Mouse (Mus musculus) kidney, adult 8-10 months (tissue): ENCODE results near the gene Nostrin.

Source experiments
- DNase-seq, 2 experiments: peaks; one replicate each; pipeline ENCODE4 v3.0.0; 2022

Gene Nostrin

DNA sequence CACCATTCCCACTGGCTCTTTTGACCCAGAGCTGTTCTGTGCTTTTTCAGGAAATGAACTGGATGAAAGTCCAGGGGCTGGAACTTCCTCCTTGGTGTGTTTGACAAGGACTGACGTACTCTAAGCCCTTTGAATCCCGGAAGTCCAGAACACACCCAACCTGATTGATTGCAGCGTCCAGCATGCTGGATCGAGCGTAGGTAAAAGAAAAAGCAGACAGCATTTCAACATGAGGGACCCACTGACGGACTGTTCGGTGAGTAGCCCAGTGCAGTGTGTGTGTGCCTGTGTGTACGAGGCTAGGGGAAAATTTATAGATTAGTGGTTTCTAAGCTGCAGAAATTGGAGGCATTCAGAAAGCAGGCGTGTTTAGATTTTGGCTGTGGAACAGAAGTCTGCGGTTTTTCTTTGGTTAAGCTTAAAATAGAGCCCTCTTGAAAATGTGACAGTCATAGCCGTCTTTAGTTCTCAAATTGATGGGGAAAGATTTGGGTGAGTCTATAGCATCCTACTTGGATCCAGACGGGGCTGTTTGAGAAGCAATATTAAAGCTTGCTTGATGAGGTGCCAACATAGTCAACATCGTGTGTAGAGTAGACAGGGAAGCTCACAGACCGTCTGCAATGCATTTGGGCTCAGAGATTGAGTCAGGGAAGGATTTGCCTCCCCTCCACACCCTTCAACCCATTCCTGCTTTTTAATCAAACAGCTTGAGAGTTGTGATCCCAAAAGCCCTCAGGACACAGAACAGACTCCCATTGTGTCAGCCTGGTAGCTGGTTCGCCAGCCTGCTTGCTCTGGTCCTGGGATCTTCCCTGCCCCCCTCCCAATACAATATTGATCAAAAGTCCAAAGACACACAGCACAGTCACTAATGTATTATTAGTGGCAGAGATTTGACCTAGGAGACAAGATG, at the start of gene Nostrin:
Gene Nostrin, plus strand, starts transcription at position 140 of the 916 bp plus-strand sequence.
- peak; percentile 42 to 49 for DNase-seq

DNA sequence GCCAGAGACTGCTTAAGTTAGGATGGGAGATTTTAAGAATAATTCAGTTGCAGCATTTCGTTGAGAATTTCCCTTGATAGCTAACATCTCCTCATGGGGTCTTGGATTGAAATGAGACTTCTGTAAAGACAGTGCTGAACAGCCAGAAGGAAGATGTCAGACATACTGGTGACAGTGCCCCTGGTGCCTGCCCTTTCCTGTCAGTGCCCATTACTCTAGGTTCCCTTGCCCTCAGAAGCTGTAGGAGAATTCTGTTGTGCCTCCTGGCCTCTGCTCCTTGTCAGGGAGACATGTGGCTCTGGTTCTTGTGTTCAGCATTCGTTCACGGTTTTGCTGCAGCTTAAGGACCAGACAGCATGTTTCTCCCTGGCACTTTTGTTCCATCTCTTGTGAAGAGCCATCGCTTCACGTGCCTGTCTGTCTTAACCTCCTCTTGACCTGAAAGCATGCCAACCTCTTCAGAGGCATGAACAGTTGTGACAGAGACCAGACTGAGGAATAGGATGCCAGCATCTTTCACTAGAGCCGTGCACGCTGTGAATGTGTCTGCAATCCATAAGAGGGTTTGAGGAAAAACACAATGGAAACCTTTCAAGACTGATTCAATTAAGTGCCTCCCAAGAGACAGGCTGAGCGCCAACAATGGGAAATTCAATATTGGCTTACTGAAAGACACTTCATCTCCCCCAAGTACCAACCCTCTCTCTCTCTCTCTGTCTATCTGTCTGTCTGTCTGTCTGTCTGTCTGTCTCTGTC, 48.9 kb upstream of the Nostrin start:
- no peak for DNase-seq

DNA sequence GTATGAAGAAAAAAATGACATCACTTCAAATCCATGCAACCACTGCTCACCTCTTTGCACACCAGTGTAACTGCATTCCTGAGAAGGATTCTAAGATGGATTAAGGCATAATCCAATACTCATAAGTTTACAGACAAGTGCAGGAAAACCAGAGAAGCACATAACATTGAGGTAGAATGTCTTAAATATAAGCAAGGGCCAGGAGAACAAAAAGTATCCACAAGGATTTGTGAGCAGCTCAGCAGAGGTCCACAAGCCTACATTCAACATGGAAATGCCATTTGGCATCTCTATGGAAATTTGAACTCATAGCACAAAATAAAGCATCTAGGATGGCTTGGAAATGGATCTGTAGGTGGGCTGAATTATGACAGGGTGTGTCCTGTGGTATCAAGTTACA, 39.8 kb upstream of the Nostrin start:
- no peak for DNase-seq

DNA sequence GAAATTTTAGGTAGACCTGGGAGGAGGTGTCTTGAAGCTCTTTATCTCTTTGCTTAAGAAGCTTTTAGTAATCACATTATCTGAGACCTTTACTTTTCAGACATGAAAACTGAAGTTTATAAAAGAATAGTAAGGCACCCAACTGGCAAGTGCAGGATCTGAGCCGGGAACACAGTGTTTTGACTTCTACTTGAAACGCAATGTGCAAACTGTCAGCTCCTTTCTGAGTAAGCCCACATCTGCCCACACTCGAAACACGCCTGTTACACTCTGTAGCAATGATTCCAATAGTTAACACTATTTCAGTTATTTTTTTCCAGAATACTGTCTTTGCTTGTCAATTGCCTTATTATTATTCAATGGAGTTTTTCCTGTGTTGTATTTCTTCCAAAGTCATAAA, 38.8 kb upstream of the Nostrin start:
- DNase-seq = no peak

DNA sequence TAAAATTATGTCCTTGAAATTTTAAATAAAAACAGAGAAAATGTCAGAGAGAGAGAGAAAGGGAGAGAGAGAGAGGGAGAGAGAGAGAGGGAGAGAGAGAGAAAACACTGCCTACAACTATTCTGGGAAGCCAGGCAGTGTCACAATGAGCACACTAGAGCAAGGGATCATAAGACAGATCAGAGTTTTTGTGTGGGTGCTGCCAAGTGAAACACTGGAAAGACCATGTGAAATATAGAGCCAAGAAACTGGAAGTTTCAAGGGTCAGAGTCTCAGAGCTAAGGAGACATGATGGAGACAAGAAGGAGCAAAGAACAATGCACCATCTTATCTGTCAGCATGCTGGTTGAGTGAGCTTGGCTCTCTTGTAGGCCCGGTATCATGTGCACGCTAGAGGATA, 38.1 kb upstream of the Nostrin start:
- peak in 1 of 2 experiments; percentile 26 for DNase-seq

DNA sequence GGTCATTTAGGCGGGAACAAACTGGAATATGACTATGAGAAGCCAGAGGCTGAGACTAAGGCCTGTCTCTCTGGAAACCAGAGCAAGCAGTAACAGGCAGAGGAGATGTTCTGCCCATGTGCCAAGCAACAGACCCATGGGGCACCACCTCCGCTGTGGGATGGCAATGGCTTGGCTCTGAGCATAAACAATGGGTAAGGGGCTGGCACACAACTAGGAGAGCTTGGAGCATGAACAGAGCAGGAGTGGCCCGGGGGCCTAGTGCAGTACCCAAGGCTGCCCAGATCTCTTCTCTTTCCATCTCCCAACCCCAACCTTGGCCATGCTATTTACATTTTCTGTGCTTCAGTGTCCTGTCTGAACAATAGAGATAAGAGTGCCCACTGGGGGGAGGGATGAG, 36.9 kb upstream of the Nostrin start:
- no peak for DNase-seq

DNA sequence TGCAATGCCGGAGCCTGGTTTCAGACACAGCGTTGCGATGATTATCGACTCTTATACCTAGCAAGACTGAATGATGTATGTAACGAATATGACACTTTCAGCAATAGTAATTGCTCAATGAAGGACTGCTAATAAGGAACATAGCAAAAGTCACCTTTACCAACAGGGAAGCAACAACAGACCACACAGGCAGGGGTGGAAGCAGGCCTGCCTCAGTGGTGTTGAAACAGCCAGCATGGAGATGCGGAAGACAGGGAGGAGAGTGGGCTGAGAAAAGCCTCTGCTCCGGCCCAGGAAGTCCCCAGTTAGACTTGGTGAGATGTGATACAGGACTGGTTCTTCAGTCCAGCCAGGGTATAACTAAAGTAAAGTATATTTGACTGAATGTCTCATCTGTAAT, 36.5 kb upstream of the Nostrin start:
- no peak for DNase-seq

DNA sequence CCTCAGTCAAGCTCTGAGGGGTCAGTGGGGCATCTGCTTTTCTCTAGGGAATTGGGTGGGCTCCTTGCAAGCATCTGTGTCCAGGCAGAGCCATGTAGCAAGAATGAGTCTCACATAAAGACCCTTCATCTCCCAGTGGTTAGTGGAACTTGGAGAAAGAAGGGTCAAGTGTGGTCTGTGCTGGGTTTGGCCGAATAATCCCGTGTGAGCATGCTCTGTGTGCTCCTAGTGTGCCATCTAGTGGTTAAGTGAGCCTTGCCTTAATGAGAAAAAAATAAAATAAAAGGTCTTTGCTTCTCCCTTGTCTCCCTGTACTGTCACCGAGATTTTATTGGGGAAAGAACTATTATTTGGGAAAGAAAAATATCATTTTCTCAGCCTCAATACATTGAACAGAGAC, 34.9 kb upstream of the Nostrin start:
- peak; percentile 22 to 38 for DNase-seq

DNA sequence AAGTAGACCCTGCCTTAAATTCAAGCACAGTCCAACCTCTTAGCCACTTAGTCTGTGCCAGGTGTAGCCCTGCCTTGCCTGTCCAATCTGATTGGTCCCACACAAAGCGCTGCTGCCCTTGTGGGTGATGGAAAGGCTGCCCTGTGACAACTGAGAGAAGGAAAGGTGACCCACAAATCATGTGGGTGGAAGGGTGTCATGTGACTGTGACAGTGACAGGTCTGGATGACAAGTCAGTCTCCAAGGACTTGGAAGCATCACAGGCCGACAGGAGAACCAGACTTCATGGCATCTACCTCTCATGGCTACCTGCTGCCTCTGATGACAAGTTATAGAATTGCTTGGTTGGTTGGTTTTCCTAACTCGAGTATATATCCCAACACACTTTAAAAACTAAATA, 32.1 kb upstream of the Nostrin start:
- DNase-seq = no peak

DNA sequence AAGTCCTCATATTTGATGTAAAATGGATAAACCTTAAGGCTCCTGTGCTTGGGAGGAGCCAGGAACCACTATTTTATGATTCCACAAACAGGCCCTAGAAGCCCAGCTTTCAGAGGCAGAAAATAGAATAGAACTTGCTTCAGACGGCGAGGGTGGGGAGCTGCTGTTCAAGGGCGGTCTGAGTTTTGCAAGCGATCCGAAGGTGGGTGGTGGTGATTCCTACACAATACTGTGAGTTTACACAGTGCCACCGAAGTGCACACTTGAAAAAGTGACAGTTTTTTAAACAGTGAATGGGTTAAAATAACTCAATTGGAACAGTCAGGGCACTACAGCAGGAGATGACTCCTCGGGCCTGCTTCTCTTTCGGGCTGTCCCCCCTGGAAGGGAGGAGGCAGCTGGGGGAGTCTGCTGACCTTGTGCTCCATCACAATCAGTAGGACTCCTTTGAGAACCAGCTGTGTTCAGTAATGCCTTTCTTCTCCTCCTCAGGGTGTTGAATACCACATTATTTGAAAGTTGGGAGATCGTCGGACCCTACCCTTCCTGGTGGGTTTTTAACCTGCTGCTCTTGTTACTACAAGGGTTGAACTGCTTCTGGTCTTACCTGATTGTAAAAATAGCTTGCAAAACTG, 31.0 kb upstream of the Nostrin start:
- no peak for DNase-seq

DNA sequence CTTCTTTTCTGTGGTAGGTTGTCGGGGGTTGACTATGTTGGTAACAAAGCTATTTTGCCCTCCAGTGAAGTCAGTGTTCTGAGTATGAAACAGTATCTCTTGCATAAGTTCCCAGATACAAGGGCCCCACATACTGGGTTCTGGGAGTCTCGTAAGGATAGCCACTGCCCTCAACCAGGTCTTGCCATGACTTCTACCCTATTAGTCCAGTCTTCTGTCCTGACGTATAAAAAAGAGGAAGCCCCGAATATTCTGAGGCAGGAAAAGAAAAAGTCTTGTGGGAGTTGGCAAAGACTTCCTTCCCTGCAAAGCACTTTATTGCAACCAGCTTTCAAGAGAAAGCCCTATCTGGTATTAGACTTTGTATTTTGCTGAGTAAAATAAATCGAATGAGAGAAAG, 26.4 kb upstream of the Nostrin start:
- no peak for DNase-seq

DNA sequence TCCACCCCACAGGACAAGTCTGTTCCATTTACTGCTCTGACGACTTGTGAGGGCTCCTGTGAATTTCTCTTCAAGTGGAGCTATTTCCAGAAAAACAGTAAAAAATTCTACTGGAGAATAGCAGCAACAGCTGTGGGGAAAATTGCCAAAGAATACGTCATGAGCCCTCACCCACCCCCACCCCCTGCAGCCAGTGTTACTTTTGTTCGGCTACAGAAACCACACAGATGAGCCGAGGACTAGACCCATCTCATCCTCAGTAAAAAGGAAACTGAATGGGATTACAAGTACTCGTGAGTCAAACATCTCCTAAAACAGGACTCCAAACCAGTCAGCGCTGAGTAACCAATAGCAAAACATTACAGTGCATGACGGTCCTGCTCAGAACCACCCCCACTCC, 25.9 kb upstream of the Nostrin start:
- DNase-seq = no peak

DNA sequence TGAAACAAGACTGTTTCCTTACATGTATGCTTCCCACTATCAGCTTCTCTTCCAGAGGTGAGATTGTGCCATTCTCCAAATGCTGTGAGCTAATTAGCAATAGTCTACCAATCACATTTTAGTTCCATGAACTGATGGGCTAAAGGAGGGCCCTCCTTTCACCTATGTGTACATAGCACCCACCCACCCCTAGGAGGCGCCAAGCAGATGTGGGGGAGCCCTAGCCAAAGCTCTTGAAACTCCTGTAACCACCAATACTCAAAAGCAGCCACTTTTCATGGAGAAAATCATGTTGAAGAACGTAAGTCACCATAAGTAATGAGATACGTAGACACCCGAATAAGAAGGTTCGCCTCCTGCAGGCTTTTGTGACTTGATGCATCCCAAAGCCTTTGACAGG, 23.0 kb upstream of the Nostrin start:
- no peak for DNase-seq

DNA sequence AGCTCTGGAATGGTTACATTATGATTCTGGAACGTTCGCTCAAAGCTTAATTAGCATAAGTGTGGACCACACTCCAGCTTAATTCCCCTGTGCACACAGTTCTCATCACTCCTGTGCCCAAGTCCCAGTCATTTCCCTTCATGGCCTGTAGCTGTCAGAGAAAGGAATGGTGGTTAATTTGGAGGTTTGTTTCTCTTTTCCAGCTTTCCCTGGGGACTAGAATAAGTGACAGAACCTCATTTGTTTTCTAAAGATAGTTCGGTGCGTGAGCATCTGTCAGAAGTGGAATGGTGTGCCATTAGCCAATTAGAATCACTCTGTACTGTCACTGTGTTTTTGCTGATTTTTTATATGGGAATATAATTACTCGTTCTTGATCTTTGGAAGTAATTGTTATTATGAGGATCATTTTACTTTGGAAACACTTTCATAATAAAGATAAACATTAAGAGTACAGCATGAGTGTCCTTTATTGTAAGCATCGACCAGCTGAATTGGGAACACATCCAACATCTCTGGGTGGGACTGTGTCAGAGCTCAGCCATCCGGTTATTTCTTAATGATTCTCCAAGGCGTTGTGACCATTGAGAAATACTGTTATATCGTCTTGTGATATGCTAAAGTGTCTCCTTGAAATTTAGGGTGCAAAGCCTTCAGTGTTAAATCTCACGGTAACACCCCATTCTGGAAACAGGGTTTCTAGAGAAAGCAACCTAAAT, 21.6 kb upstream of the Nostrin start:
- DNase-seq = no peak

DNA sequence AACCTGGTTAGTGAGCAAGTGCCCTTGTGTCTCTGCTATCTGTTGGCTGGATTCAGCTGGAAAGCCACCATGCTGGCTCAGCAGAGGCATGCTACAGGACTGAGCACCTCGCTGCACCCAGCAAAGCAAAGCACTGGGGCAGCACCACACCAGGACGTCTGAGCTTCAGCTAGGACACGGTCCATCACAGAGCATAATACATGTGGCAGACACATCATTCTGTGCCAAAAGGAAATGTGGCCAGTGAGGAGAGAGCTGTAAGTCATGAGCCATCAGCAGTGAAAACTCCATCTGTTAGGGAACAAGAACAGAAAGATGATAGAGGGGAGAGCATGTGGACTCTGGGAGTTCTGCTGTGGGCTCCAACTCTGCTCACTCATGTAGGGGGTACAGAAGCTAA, 19.7 kb upstream of the Nostrin start:
- DNase-seq = no peak

DNA sequence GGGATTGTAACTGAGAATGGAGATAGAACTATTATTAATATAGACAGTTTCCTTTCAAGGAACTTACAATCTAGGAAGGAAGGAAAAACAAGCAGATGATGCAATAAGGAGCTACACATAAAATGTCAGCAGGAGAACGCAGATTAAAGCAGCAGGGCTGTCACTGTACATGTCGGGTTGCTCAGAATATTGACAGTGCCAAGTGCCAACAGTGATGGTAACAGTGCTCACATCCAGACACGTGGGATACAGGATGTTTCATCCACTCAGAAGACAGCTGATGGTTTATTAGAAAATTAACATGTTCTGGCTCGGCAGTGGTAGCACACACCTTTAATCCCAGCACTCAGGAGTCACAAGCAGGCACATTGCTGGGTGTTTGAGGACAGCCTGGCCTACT, 18.8 kb upstream of the Nostrin start:
- no peak for DNase-seq

DNA sequence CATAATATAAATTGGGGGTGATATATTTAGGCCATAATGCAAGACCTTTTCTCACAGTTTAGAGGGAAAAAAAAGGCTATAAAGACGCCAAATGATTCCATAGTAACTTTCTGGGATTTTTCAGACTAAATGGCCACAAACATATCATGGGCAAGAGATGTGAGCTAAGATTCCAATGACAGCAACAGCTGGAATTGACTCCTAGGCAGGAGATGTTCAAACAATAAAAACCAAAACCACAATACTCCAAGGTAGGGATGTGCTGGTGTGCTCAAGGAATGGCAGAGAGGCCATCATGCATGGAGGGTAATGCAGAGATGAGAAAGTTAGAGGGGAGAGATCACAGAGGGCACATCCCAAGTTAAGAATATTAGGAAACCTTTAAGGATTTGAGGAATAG, 16.6 kb upstream of the Nostrin start:
- DNase-seq = no peak

DNA sequence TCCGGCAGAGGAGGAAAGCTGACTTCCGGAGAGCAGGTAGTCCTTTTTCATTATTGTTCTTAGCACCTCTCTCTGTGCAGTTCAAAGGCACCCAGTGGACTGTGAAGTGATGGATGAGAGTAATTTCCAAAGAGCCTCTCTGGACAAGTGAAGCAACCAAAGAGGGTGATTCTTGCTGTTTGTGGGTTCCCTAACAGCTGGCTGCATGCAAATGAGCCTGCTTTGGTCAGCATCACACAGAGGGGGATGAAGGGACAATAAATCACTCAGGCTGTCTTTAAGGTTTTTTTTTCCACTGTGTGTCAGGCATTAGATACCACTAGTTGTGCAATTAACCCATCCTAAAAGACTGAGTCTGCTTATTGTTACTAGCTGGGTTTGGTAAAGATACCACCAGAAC, 15.9 kb upstream of the Nostrin start:
- no peak for DNase-seq

DNA sequence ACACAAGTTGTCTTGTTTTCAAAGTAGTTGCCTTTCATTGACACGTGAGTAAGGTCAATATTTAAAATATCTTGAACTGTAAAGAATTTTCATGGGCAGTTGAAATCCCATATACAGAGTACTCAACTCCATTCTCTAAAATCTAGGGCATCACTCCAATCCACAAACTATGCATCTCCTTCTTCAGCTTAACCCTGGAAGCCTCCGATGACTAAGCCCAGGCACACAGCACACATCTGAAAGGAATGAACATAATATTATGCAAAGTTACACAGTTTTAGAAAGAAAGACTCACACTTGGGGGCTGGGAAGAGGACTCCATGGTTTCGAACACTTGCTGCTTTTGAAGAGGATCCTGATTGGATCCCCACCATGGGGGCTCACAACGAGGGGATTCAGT, 13.9 kb upstream of the Nostrin start:
- no peak for DNase-seq

DNA sequence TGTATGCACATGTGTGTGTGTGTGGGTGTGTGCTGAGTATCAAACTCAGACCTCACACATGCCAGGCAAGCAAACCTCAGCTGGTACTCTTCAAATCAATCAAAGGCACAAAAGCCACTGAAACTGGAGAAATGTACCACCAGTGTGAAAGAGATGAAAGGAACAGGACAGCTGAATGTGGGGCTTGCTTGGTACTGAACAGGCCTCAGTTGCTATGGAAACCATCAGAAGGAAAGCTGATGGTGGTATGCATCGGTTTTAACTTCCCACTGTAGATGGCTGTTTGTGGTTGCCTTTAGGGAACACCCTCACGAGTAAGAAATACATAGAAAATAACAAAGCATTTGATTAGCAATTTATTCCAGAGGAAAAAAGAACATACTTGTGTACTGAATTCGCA, 10.2 kb upstream of the Nostrin start:
- no peak for DNase-seq

DNA sequence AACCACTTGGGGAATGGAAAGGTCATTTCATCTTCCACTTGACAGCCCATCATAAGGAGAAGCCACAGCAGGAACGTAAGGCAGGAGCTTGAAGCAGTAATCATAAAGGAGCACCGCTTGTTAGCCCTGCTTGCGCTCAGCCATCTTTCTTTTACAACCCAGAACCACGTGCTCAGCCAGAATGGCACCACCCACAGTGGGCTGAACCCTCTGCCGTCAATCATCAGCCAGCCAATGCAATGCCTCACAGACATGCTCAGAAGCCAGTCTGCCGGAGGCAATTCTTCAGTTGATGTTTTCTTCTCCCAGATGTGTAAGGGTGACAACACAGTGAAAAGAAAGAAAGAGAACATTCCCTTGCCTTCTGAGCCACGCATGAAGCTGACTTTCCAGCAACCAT, 7.3 kb upstream of the Nostrin start:
- no peak for DNase-seq

DNA sequence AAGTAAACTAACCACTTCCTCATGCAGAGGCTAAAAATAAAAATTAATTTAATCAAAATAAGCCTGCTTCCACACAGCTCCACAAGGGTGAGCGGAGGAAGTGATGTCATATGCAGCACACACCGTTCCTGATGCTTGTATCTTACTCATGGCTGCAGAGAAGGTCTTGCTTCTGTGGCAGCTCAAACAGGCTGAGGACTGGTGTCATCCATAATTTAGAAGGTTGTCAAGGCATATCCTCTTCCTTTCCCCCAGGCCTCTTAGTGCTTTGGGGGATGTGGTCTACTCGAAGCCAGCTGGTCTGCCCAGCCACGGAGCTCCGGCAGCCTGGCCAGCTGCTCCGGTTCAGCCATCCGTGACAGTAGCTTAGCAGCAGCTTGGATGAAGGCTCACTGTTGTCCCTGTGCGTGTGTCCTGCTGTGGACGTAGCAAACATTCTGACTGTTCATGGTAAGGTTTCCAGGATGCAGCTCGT, 6.6 kb upstream of the Nostrin start:
- peak; percentile 18 to 33 for DNase-seq
